Mouse (Mus musculus) lung, postnatal 0 days (tissue): Measurements from ENCODE around the gene Ost4. TPM values are rescaled to one million over a fixed set of nuclear protein-coding genes. Genes with fewer than 3 reads are reported as not detected.

Experiments
- ATAC-seq: fragments of 200-750 bp; cut with Nextera tagmentation; 2 replicates; pipeline ENCODE4 v1.8.0; 2017; ENCODE audit warnings: moderate library complexity
- DNase-seq: peaks from one replicate; pipeline ENCODE4 v3.0.0-alpha.2; 2016; ENCODE audit warnings: low spot score
- H3K27ac ChIP-seq: fragments of 300-500 bp; sonication (generic); 2 replicates; pipeline ENCODE4 v1.5.1; 2014; ENCODE audit warnings: antibody characterized with exemption, mild to moderate bottlenecking, low read length, mixed read lengths
- H3K27me3 ChIP-seq: fragments of 300-500 bp; sonication (generic); replicated peaks from 2 replicates; pipeline ENCODE4 v1.6.1; 2014; ENCODE audit warnings: low read length, mixed read lengths; ENCODE audit not compliant: insufficient read depth
- H3K36me3 ChIP-seq: fragments of 300-500 bp; sonication (generic); 2 replicates; pipeline ENCODE4 v1.6.1; 2014; ENCODE audit warnings: low read length, mixed read lengths; ENCODE audit not compliant: insufficient read depth
- H3K4me1 ChIP-seq: fragments of 300-500 bp; sonication (generic); 2 replicates; pipeline ENCODE4 v1.6.1; 2014; ENCODE audit warnings: antibody characterized with exemption, low read depth, low read length, mixed read lengths; ENCODE audit not compliant: insufficient read depth
- H3K4me2 ChIP-seq: fragments of 300-500 bp; sonication (generic); replicated peaks from 2 replicates; pipeline ENCODE4 v1.6.1; 2014; ENCODE audit warnings: low read depth, mild to moderate bottlenecking, low read length, moderate library complexity, mixed read lengths
- H3K4me3 ChIP-seq: fragments of 300-500 bp; sonication (generic); 2 replicates; pipeline ENCODE4 v1.5.1; 2014; ENCODE audit warnings: low read depth, low read length
- H3K9ac ChIP-seq: fragments of 300-500 bp; sonication (generic); replicated peaks from 2 replicates; pipeline ENCODE4 v1.6.1; 2014; ENCODE audit warnings: low read depth, mild to moderate bottlenecking
- H3K9me3 ChIP-seq: fragments of 300-500 bp; sonication (generic); 2 replicates; pipeline ENCODE4 v1.6.1; 2016; ENCODE audit warnings: low read length, mixed read lengths
- CTCF ChIP-seq: IDR thresholded peaks from 2 replicates; pipeline ENCODE4 v1.5.1; 2016; ENCODE audit warnings: antibody characterized with exemption, mild to moderate bottlenecking
- EP300 ChIP-seq: IDR thresholded peaks from 2 replicates; pipeline ENCODE4 v1.6.1; 2016; ENCODE audit warnings: antibody characterized with exemption, mild to moderate bottlenecking, control low read depth
- WGBS: fragments of 180-500 bp; shearing (Covaris S2); extraction: QIAGEN DNeasy Blood & Tissue Kit; methylation state at CpG from one replicate; pipeline ENCODE4 v1.1.7; 2014; 5-methylcytosine and 5-hydroxymethylcytosine counted together
- polyA plus RNA-seq: library from polyadenylated mRNA; unstranded; fragments of >200 nt; fragmentation: Nextera tagmentation; extraction: Ambion mirVana; gene quantifications from 2 replicates; pipeline ENCODE4 v1.2.1, GENCODE M21; 2015

The Ost4 gene
- polyA plus RNA-seq, 1 experiment from 2014 or later = 365 TPM

GRCm38 (mm10) chr5:30870131-30870406 is 37.5 kb downstream of the Ost4 start:
- Histone ChIP-seq H3K4me1 (peaks cover 6% of the 10 kb centered on the region), H3K9ac (peak overlapping the region; percentile 81), H3K9me3 (no peaks in the 10 kb centered on the region), H3K36me3 (peaks cover 34% of the 10 kb centered on the region; the same call in 1 of the 2 replicates), H3K27me3 (no peaks in the 10 kb centered on the region), H3K27ac (peak overlapping the region; percentile 43; the same call in 1 of the 2 replicates), H3K4me2 (peak overlapping the region; percentile 87), H3K4me3 (peak overlapping the region; percentile 86)
- ATAC-seq = no peak
- no peak for TF ChIP-seq EP300
- TF ChIP-seq CTCF = no peak
- WGBS = 11% methylated on average over 2 of the region's 2 CpGs
- no peak for DNase-seq

GRCm38 (mm10) chr5:30869405-30870130 is 38.0 kb downstream of the Ost4 start:
- Histone ChIP-seq H3K9ac (peak overlapping the region; percentile 81), H3K27me3 (no peaks in the 10 kb centered on the region), H3K4me3 (peak overlapping the region; percentile 86), H3K27ac (peak overlapping the region; percentile 43; the same call in 1 of the 2 replicates), H3K4me1 (peaks cover 6% of the 10 kb centered on the region), H3K4me2 (peak overlapping the region; percentile 87), H3K9me3 (no peaks in the 10 kb centered on the region), H3K36me3 (peaks cover 29% of the 10 kb centered on the region; the same call in 1 of the 2 replicates)
- DNase-seq (peak; percentile 94), ATAC-seq (peak; percentile 98)
- TF ChIP-seq CTCF (no peak; the same call in 1 of the 2 replicates), EP300 (no peak)
- WGBS = 1% methylated on average over 63 of the region's 63 CpGs

GRCm38 (mm10) chr5:30868981-30869380 is 38.6 kb downstream of the Ost4 start:
- H3K9me3 ChIP-seq = no peaks in the 10 kb centered on the region
- H3K4me1 ChIP-seq = peaks cover 6% of the 10 kb centered on the region
- DNase-seq = peak; percentile 29
- TF ChIP-seq CTCF = no peak
- TF ChIP-seq EP300 = no peak
- ATAC-seq = peak; percentile 36
- H3K27me3 ChIP-seq = no peaks in the 10 kb centered on the region
- H3K36me3 ChIP-seq = peaks cover 26% of the 10 kb centered on the region; the same call in 1 of the 2 replicates
- H3K27ac ChIP-seq = no peak overlapping the region
- H3K4me2 ChIP-seq = peak overlapping the region; percentile 87
- WGBS = 16% methylated on average over 9 of the region's 9 CpGs
- H3K4me3 ChIP-seq = peak overlapping the region; percentile 86
- H3K9ac ChIP-seq = 0 out of 2 replicates have a peak overlapping the region, but pooled peaks have one; percentile 9

GRCm38 (mm10) chr5:30867712-30868111 is 39.9 kb downstream of the Ost4 start, which contains the start of gene Tmem214:
Tmem214 (plus strand) TSS chr5:30868012.
- Histone ChIP-seq H3K4me2 (peak within 1 kb of the TSS; percentile 87; the same call in 1 of the 2 replicates), H3K4me3 (no peak within 1 kb of the TSS), H3K9ac (no peak within 1 kb of the TSS), H3K27ac (no peak within 1 kb of the TSS), H3K27me3 (no peaks in the 10 kb centered on the region), H3K36me3 (peaks cover 13% of the 10 kb centered on the region; the same call in 1 of the 2 replicates), H3K4me1 (peaks cover 6% of the 10 kb centered on the region), H3K9me3 (no peaks in the 10 kb centered on the region)
- ATAC-seq (no peak), DNase-seq (no peak)
- 95% methylated on average over 3 of the region's 3 CpGs for WGBS
- no peak for TF ChIP-seq CTCF
- no peak for TF ChIP-seq EP300

GRCm38 (mm10) chr5:30866871-30867270 is 40.7 kb downstream of the Ost4 start:
- DNase-seq (no peak), ATAC-seq (no peak)
- Histone ChIP-seq H3K27ac (no peak overlapping the region), H3K4me3 (no peak overlapping the region), H3K4me1 (peaks cover 6% of the 10 kb centered on the region), H3K27me3 (no peaks in the 10 kb centered on the region), H3K9ac (no peak overlapping the region), H3K9me3 (no peaks in the 10 kb centered on the region), H3K4me2 (no peak overlapping the region), H3K36me3 (peaks cover 5% of the 10 kb centered on the region; the same call in 1 of the 2 replicates)
- TF ChIP-seq CTCF = no peak
- TF ChIP-seq EP300 = no peak
- 85% methylated on average over 3 of the region's 3 CpGs for WGBS

GRCm38 (mm10) chr5:30864322-30864721 is 43.3 kb downstream of the Ost4 start:
- peak; percentile 35 for ATAC-seq

More at GRCm38 (mm10) chr5:30864322-30864721, 43.3 kb downstream of the Ost4 start:
- Histone ChIP-seq H3K4me1 (no peaks in the 10 kb centered on the region), H3K4me3 (no peak overlapping the region), H3K9me3 (no peaks in the 10 kb centered on the region), H3K27me3 (no peaks in the 10 kb centered on the region), H3K9ac (no peak overlapping the region), H3K27ac (no peak overlapping the region), H3K36me3 (no peaks in the 10 kb centered on the region), H3K4me2 (no peak overlapping the region)
- WGBS = 42% methylated on average over 15 of the region's 15 CpGs
- no peak for TF ChIP-seq EP300
- no peak for DNase-seq
